Mouse (Mus musculus): ENCODE results near the gene Gm3646.

The Gm3646 gene

GRCm38 (mm10) chr1:39805243-39805979, at the start of gene Gm3646:
Gm3646 (minus strand) TSS chr1:39805332.
- DNase-seq, result no peak

- peak; percentile 7 for DNase-seq
Measured at GRCm38 (mm10) chr1:39847066-39847465, 41.9 kb upstream of the Gm3646 start.

GRCm38 (mm10) chr1:39846031-39846550, 41.0 kb upstream of the Gm3646 start:
- no peak for DNase-seq

GRCm38 (mm10) chr1:39843328-39843727, 38.2 kb upstream of the Gm3646 start:
- no peak for DNase-seq

GRCm38 (mm10) chr1:39842218-39843007, 37.3 kb upstream of the Gm3646 start:
- no peak for DNase-seq

- no peak for DNase-seq
Measured at GRCm38 (mm10) chr1:39840856-39841255, 35.7 kb upstream of the Gm3646 start.

GRCm38 (mm10) chr1:39839838-39840237, 34.7 kb upstream of the Gm3646 start:
- DNase-seq, result no peak

- DNase-seq, result no peak
Measured at GRCm38 (mm10) chr1:39839217-39839616, 34.1 kb upstream of the Gm3646 start.

- no peak for DNase-seq
Measured at GRCm38 (mm10) chr1:39838487-39839169, 33.5 kb upstream of the Gm3646 start.

- DNase-seq, result no peak
Measured at GRCm38 (mm10) chr1:39831594-39832039, 26.5 kb upstream of the Gm3646 start.

- DNase-seq, result no peak
Measured at GRCm38 (mm10) chr1:39830786-39831593, 25.9 kb upstream of the Gm3646 start.

- no peak for DNase-seq
Measured at GRCm38 (mm10) chr1:39824902-39825301, 19.8 kb upstream of the Gm3646 start.

- no peak for DNase-seq
Measured at GRCm38 (mm10) chr1:39824240-39824639, 19.1 kb upstream of the Gm3646 start.

- DNase-seq, result no peak
Measured at GRCm38 (mm10) chr1:39819596-39819995, 14.5 kb upstream of the Gm3646 start.

- DNase-seq, result no peak
Measured at GRCm38 (mm10) chr1:39815766-39816165, 10.6 kb upstream of the Gm3646 start.

GRCm38 (mm10) chr1:39813067-39813466, 7.9 kb upstream of the Gm3646 start:
- no peak for DNase-seq

GRCm38 (mm10) chr1:39804789-39805188, 343 bp downstream of the Gm3646 start:
- no peak for DNase-seq

GRCm38 (mm10) chr1:39802946-39803345, 2.2 kb downstream of the Gm3646 start:
- DNase-seq, result no peak

GRCm38 (mm10) chr1:39797496-39797895, 7.6 kb downstream of the Gm3646 start:
- DNase-seq, result no peak

GRCm38 (mm10) chr1:39796765-39797164, 8.4 kb downstream of the Gm3646 start:
- DNase-seq, result no peak

- DNase-seq, result no peak
Measured at GRCm38 (mm10) chr1:39784632-39785031, 20.5 kb downstream of the Gm3646 start.

- no peak for DNase-seq
Measured at GRCm38 (mm10) chr1:39781835-39782234, 23.3 kb downstream of the Gm3646 start.
